Mouse (Mus musculus) MEL (cell line): Measurements from ENCODE around the gene Csdc2. TPM values are rescaled to one million over a fixed set of nuclear protein-coding genes. Genes with fewer than 3 reads are reported as not detected.

Experiments used
- DNase-seq: peaks from one replicate; pipeline ENCODE4 v3.0.0; 2011; ENCODE audit warnings: low read depth, low spot score
- H3K27ac ChIP-seq: 2 replicates; pipeline ENCODE4 v1.5.1; 2012; ENCODE audit warnings: low read depth, mild to moderate bottlenecking, control low read depth, low read length, moderate library complexity; ENCODE audit not compliant: control insufficient read depth
- H3K27me3 ChIP-seq, 2 experiments: fragments of 150-350 bp in 1 of 2; sonication (generic) in 1 of 2; 2 replicates each; pipeline ENCODE4 v1.6.1; 2012; ENCODE audit warnings: low read length in 2 of 2, mild to moderate bottlenecking in 2 of 2, improper control_type of control experiment in 1 of 2, moderate library complexity in 1 of 2; ENCODE audit not compliant: insufficient read depth in 2 of 2, control insufficient read depth in 1 of 2
- H3K36me3 ChIP-seq, 2 experiments: 2 replicates each; pipeline ENCODE4 v1.6.1; 2012 to 2014; ENCODE audit warnings: low read length in 2 of 2, improper control_type of control experiment in 1 of 2, inconsistent platforms in 1 of 2, mild to moderate bottlenecking in 1 of 2; ENCODE audit not compliant: insufficient read depth in 2 of 2, control insufficient read depth in 1 of 2
- H3K4me1 ChIP-seq, 2 experiments: fragments of 150-350 bp in 1 of 2; sonication (generic) in 1 of 2; 2 replicates each; pipeline ENCODE4 v1.6.1; 2012; ENCODE audit warnings: low read length in 2 of 2, improper control_type of control experiment in 1 of 2, mild to moderate bottlenecking in 1 of 2; ENCODE audit not compliant: insufficient read depth in 2 of 2, control insufficient read depth in 1 of 2
- H3K4me3 ChIP-seq, 2 experiments: fragments of 150-350 bp in 1 of 2; sonication (generic) in 1 of 2; 2 replicates each; pipeline ENCODE4 v1.5.1; 2012; ENCODE audit warnings: low read depth in 2 of 2, low read length in 2 of 2, mild to moderate bottlenecking in 2 of 2, moderate library complexity in 2 of 2, control low read depth in 1 of 2, improper control_type of control experiment in 1 of 2; ENCODE audit not compliant: control insufficient read depth in 1 of 2, insufficient read depth in 1 of 2
- H3K79me2 ChIP-seq: 2 replicates; pipeline ENCODE4 v1.6.1; 2012; ENCODE audit warnings: mild to moderate bottlenecking, low read length, moderate library complexity; ENCODE audit not compliant: control insufficient read depth, poor library complexity, insufficient read depth
- H3K9ac ChIP-seq: 2 replicates; pipeline ENCODE4 v1.6.1; 2012; ENCODE audit warnings: low read depth, mild to moderate bottlenecking, control low read depth, low read length, moderate library complexity; ENCODE audit not compliant: control insufficient read depth, poor library complexity, severe bottlenecking
- H3K9me3 ChIP-seq: fragments of 150-350 bp; sonication (generic); replicated peaks from 2 replicates; pipeline ENCODE4 v1.6.1; 2012; ENCODE audit warnings: mild to moderate bottlenecking, low read length, improper control_type of control experiment, moderate library complexity; ENCODE audit not compliant: insufficient read depth
- CHD2 ChIP-seq: IDR thresholded peaks from 2 replicates; pipeline ENCODE4 v1.6.1; 2011; ENCODE audit warnings: low read length, improper control_type of control experiment
- CTCF ChIP-seq, 3 experiments: IDR thresholded peaks in 2 of 3; conservative IDR thresholded peaks in 1 of 3; 2 replicates each; pipeline ENCODE4 v1.5.1; 2011 to 2012; ENCODE audit warnings: low read length in 3 of 3, low read depth in 2 of 3, mild to moderate bottlenecking in 2 of 3, improper control_type of control experiment in 1 of 3, inconsistent platforms in 1 of 3, mixed read lengths in 1 of 3, moderate library complexity in 1 of 3; ENCODE audit not compliant: control insufficient read depth in 1 of 3, insufficient read depth in 1 of 3, poor library complexity in 1 of 3, severe bottlenecking in 1 of 3
- EP300 ChIP-seq, 2 experiments: IDR thresholded peaks; 2 replicates each; pipeline ENCODE4 v1.6.1; 2011; ENCODE audit warnings: improper control_type of control experiment in 2 of 2, low read length in 2 of 2, low read depth in 1 of 2, mild to moderate bottlenecking in 1 of 2
- ETS1 ChIP-seq: IDR thresholded peaks from 2 replicates; pipeline ENCODE4 v1.6.1; 2012; ENCODE audit warnings: low read depth, mild to moderate bottlenecking, inconsistent platforms, low read length, improper control_type of control experiment, moderate library complexity
- GABPA ChIP-seq: IDR thresholded peaks from 2 replicates; pipeline ENCODE4 v1.6.1; 2012; ENCODE audit warnings: low read depth, mild to moderate bottlenecking, inconsistent platforms, low read length, improper control_type of control experiment, moderate library complexity
- GATA1 ChIP-seq: IDR thresholded peaks from 2 replicates; pipeline ENCODE4 v1.6.1; 2011; ENCODE audit warnings: low read depth, low read length, improper control_type of control experiment
- JUND ChIP-seq: IDR thresholded peaks from 2 replicates; pipeline ENCODE4 v1.6.1; 2011; ENCODE audit warnings: low read depth, mild to moderate bottlenecking, improper control_type of control experiment, low read length
- MAZ ChIP-seq: IDR thresholded peaks from 2 replicates; pipeline ENCODE4 v1.6.1; 2012; ENCODE audit warnings: low read depth, mild to moderate bottlenecking, inconsistent platforms, low read length, improper control_type of control experiment
- MXI1 ChIP-seq: IDR thresholded peaks from 2 replicates; pipeline ENCODE4 v1.6.1; 2011; ENCODE audit warnings: mild to moderate bottlenecking, low read depth, low read length, improper control_type of control experiment
- MYC ChIP-seq: IDR thresholded peaks from 2 replicates; pipeline ENCODE4 v1.6.1; 2011; ENCODE audit warnings: low read depth, mild to moderate bottlenecking, low read length, improper control_type of control experiment, moderate library complexity
- NELFE ChIP-seq: IDR thresholded peaks from 2 replicates; pipeline ENCODE4 v1.6.1; 2011; ENCODE audit warnings: low read depth, low read length, improper control_type of control experiment
- NRF1 ChIP-seq: IDR thresholded peaks from 2 replicates; pipeline ENCODE4 v1.6.1; 2014; ENCODE audit warnings: low read depth, mild to moderate bottlenecking, inconsistent platforms, low read length, improper control_type of control experiment, moderate library complexity; ENCODE audit not compliant: poor library complexity, insufficient read depth, severe bottlenecking
- TAL1 ChIP-seq: IDR thresholded peaks from 2 replicates; pipeline ENCODE4 v1.6.1; 2012; ENCODE audit warnings: mild to moderate bottlenecking, inconsistent platforms, low read length, moderate library complexity, mixed read lengths
- UBTF ChIP-seq: IDR thresholded peaks from 2 replicates; pipeline ENCODE4 v1.6.1; 2012; ENCODE audit warnings: low read depth, mild to moderate bottlenecking, inconsistent platforms, low read length, improper control_type of control experiment, moderate library complexity, borderline replicate concordance; ENCODE audit not compliant: insufficient read depth
- USF2 ChIP-seq, 2 experiments: IDR thresholded peaks; 2 replicates each; pipeline ENCODE4 v1.6.1; 2011 to 2012; ENCODE audit warnings: improper control_type of control experiment in 2 of 2, low read length in 2 of 2, borderline replicate concordance in 1 of 2, inconsistent platforms in 1 of 2, low read depth in 1 of 2, mild to moderate bottlenecking in 1 of 2; ENCODE audit not compliant: insufficient read depth in 1 of 2
- polyA plus RNA-seq, 2 experiments: library from polyadenylated mRNA; stranded (reverse) in 1 of 2; unstranded in 1 of 2; fragments of >175 nt in 1 of 2; fragments of >200 nt in 1 of 2; gene quantifications; 2 replicates each; pipeline versions ENCODE4 v1.2.1 to v1.2.4; 2012; ENCODE audit warnings: low replicate concordance in 2 of 2, low read depth in 1 of 2; ENCODE audit not compliant: insufficient read length in 2 of 2, insufficient read depth in 1 of 2, missing spikeins in 1 of 2
- total RNA-seq: library from RNA; depleted of rRNA; stranded (reverse); fragments of 300-350 nt; gene quantifications from 2 replicates; pipeline ENCODE4 v1.2.3, GENCODE M21; 2012

The Csdc2 gene
- total and polyA plus RNA-seq, 3 experiments: not detected

- Histone ChIP-seq H3K9ac (no peak overlapping the region), H3K27ac (no peak overlapping the region), H3K4me3 (no peak overlapping the region), H3K27me3 (no peaks in the 10 kb centered on the region), H3K36me3 (peaks cover 0 to 14% of the 10 kb centered on the region in 2 experiments; a peak in 2 of 4 replicates), H3K79me2 (peaks cover 27% of the 10 kb centered on the region), H3K4me1 (peaks cover 3 to 23% of the 10 kb centered on the region in 2 experiments; a peak in 3 of 4 replicates), H3K9me3 (no peaks in the 10 kb centered on the region)
- no peak for DNase-seq
- TF ChIP-seq MAZ: no peak
- TF ChIP-seq TAL1: no peak
- no peak for TF ChIP-seq MXI1
- no peak for TF ChIP-seq NELFE
- TF ChIP-seq CTCF (IDR thresholded peaks at IDR 0.05 in 2 of 3, conservative IDR thresholded peaks at IDR 0.05 in 1 of 3; ENCODE audit: control insufficient read depth in 1 of 3, insufficient read depth in 1 of 3, low read depth in 2 of 3, low read length in 3 of 3, poor library complexity in 1 of 3, severe bottlenecking in 1 of 3): no peak
- TF ChIP-seq CHD2: no peak
- TF ChIP-seq NRF1: no peak
These were observed 8.3 kb upstream of the Csdc2 start for GRCm38 (mm10) chr15:81928277-81928676.

- DNase-seq: peak; percentile 37
- H3K79me2 ChIP-seq: no peaks in the 10 kb centered on the region
- H3K9me3 ChIP-seq: no peaks in the 10 kb centered on the region
- H3K4me3 ChIP-seq: peak overlapping the region; percentile 5 to 24; a peak in 2 of 4 replicates
- H3K36me3 ChIP-seq: no peaks in the 10 kb centered on the region
- TF ChIP-seq UBTF: no peak
- TF ChIP-seq ETS1: 0 out of 2 replicates have a peak, but pooled peaks have one; percentile 22
- peaks cover 3 to 9% of the 10 kb centered on the region in 2 experiments; a peak in 1 of 4 replicates for H3K4me1 ChIP-seq
- H3K9ac ChIP-seq: peak overlapping the region; percentile 41
- H3K27ac ChIP-seq: no peak overlapping the region
- H3K27me3 ChIP-seq: no peaks in the 10 kb centered on the region
These were observed 3.5 kb upstream of the Csdc2 start for GRCm38 (mm10) chr15:81932951-81933470.

GRCm38 (mm10) chr15:81933986-81934385 lies 2.6 kb upstream of the Csdc2 start:
- H3K36me3 ChIP-seq: no peaks in the 10 kb centered on the region
- peaks cover 3 to 9% of the 10 kb centered on the region in 2 experiments; a peak in 1 of 4 replicates for H3K4me1 ChIP-seq
- no peak overlapping the region for H3K9ac ChIP-seq
- H3K4me3 ChIP-seq: no peak overlapping the region
- no peak overlapping the region for H3K27ac ChIP-seq
- H3K79me2 ChIP-seq: no peaks in the 10 kb centered on the region
- no peaks in the 10 kb centered on the region for H3K27me3 ChIP-seq
- no peaks in the 10 kb centered on the region for H3K9me3 ChIP-seq
- DNase-seq: no peak
- TF ChIP-seq ETS1 (no peak), EP300 (IDR thresholded peaks at IDR 0.05; ENCODE audit: low read depth in 1 of 2, low read length in 2 of 2) (no peak), USF2 (IDR thresholded peaks at IDR 0.05; ENCODE audit: borderline replicate concordance in 1 of 2, insufficient read depth in 1 of 2, low read depth in 1 of 2, low read length in 2 of 2) (no peak), GABPA (no peak), JUND (no peak), GATA1 (no peak), MYC (no peak)
